Mouse (Mus musculus) heart, adult 2 months (tissue): ENCODE measurements around the gene Pold1.

Experiments
- CTCF ChIP-seq: fragments of 200-600 bp; IDR thresholded peaks from 2 replicates; pipeline ENCODE4 v1.8.1; 2022; ENCODE audit warnings: antibody characterized with exemption, mild to moderate bottlenecking, moderate library complexity
- POLR2A ChIP-seq: fragments of 200-500 bp; IDR thresholded peaks from 2 replicates; pipeline ENCODE4 v1.6.1; 2011; ENCODE audit warnings: mild to moderate bottlenecking, low read depth, low read length, control low read depth; ENCODE audit not compliant: insufficient read depth

DNA sequence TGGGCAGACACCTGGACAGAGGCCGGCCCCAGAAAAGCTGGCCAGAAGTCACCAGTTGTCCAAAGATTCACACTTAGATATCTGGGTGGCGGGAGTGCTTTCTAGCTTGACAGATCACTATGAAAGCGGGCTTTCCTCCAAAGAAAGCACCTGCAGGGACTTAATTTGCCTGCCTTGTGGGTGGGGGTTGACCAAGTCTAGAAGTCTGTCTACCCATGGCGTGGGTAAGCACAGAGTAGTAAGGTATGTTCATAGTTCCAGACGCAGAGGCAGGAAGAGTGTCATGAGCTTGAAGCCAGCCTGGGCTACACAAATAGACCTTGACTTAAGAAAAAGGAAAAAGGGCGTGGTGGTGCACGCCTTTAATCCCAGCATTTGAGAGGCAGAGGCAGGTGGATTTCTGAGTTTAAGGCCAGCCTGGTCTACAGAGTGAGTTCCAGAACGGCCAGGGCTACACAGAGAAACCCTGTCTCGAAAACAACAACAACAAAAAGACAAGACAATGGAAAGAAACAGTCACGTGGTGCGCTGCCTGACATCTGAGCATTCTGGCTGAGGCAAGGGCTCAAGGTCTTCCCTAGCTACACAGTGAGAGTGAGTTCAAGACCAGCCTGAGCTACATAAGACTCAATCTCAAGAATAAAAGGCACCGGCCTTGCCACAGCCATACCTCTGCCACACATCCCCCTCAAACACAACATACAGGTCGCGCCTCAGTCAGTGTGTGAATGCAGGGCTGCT lies 22.1 kb downstream of the Pold1 start:
- TF ChIP-seq CTCF (no peak), POLR2A (no peak)
